Mouse (Mus musculus) brain, embryonic 14.5 days (tissue): ENCODE results near the gene Tmem191c.

Experiments used
- CTCF ChIP-seq: fragments of 200-500 bp; IDR thresholded peaks from 2 replicates; pipeline ENCODE4 v1.5.1; 2012; ENCODE audit warnings: inconsistent platforms, mild to moderate bottlenecking, moderate library complexity, borderline replicate concordance; ENCODE audit not compliant: insufficient read depth, insufficient read length; ENCODE audit errors: extremely low read depth
- POLR2A ChIP-seq: fragments of 200-500 bp; IDR thresholded peaks from 2 replicates; pipeline ENCODE4 v1.6.1; 2012; ENCODE audit warnings: mild to moderate bottlenecking, inconsistent platforms, borderline replicate concordance; ENCODE audit not compliant: poor library complexity, insufficient read depth, insufficient read length, severe bottlenecking; ENCODE audit errors: extremely low read depth

DNA sequence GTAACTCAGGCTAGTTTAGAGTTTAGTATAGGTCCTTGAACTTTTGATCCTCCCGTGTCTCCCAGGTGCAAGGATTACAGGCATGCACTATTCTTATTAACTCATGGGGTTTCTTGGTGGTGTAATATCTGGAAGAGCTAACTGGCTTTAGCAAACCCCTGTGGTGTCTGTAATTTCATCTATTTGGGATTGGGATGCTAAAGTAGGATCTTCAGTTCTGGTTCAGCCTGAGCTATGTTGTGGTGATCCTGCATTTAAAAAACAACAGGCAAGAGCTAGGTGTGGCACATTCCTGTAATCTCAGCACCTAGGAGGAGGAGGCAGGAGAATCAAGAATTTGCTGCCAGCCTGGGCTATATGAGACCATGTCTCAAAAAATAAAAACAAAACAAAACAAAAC is 30.9 kb upstream of the Tmem191c start:
- no peak for TF ChIP-seq POLR2A
- TF ChIP-seq CTCF = no peak
